Mouse (Mus musculus) midbrain, embryonic 14.5 days (tissue): Measurements from ENCODE around the gene Smarcd1. TPM values are rescaled to one million over a fixed set of nuclear protein-coding genes. Genes with fewer than 3 reads are reported as not detected.
A peak's percentile ranks its signal among the peaks of the same experiment; 100 is the strongest.

Experiments
- ATAC-seq: fragments of 200-750 bp; cut with Nextera tagmentation; 2 replicates; pipeline ENCODE4 v1.8.0; 2017; ENCODE audit warnings: moderate number of reproducible peaks, moderate library complexity; ENCODE audit not compliant: low FRiP score, low TSS enrichment
- DNase-seq: peaks from one replicate; pipeline ENCODE4 v3.0.0-alpha.2; 2015
- H3K27ac ChIP-seq: fragments of 300-500 bp; sonication (generic); replicated peaks from 2 replicates; pipeline ENCODE4 v1.5.1; 2014; ENCODE audit warnings: mild to moderate bottlenecking, low read depth, low read length, moderate library complexity
- H3K27me3 ChIP-seq: fragments of 300-500 bp; sonication (generic); 2 replicates; pipeline ENCODE4 v1.6.1; 2014; ENCODE audit warnings: low read length, control low read depth, mixed read lengths; ENCODE audit not compliant: control insufficient read depth, insufficient read depth
- H3K36me3 ChIP-seq: fragments of 300-500 bp; sonication (generic); 2 replicates; pipeline ENCODE4 v1.6.1; 2014; ENCODE audit warnings: low read length, control low read depth; ENCODE audit not compliant: control insufficient read depth, insufficient read depth
- H3K4me1 ChIP-seq: fragments of 300-500 bp; sonication (generic); 2 replicates; pipeline ENCODE4 v1.6.1; 2014; ENCODE audit warnings: mild to moderate bottlenecking, antibody characterized with exemption, low read length, control low read depth; ENCODE audit not compliant: control insufficient read depth, insufficient read depth
- H3K4me2 ChIP-seq: fragments of 300-500 bp; sonication (generic); 2 replicates; pipeline ENCODE4 v1.6.1; 2014; ENCODE audit warnings: mild to moderate bottlenecking, low read length, moderate library complexity
- H3K4me3 ChIP-seq: fragments of 300-500 bp; sonication (generic); replicated peaks from 2 replicates; pipeline ENCODE4 v1.5.1; 2014; ENCODE audit warnings: low read depth, low read length
- H3K9ac ChIP-seq: fragments of 300-500 bp; sonication (generic); replicated peaks from 2 replicates; pipeline ENCODE4 v1.6.1; 2014; ENCODE audit warnings: mild to moderate bottlenecking, low read length, moderate library complexity
- H3K9me3 ChIP-seq: fragments of 300-500 bp; sonication (generic); 2 replicates; pipeline ENCODE4 v1.6.1; 2016; ENCODE audit warnings: low read length, control low read depth, mixed read lengths; ENCODE audit not compliant: control insufficient read depth
- WGBS: fragments of 180-500 bp; shearing (Covaris S2); extraction: QIAGEN DNeasy Blood & Tissue Kit; methylation state at CpG from one replicate; pipeline ENCODE4 v1.1.7; 2014; 5-methylcytosine and 5-hydroxymethylcytosine counted together
- polyA plus RNA-seq: library from polyadenylated mRNA; unstranded; fragments of >200 nt; fragmentation: Nextera tagmentation; extraction: Ambion mirVana; gene quantifications from 2 replicates; pipeline ENCODE4 v1.2.1, GENCODE M21; 2014

Gene Smarcd1
- polyA plus RNA-seq, 1 experiment from 2014 or later = 136 TPM

DNA sequence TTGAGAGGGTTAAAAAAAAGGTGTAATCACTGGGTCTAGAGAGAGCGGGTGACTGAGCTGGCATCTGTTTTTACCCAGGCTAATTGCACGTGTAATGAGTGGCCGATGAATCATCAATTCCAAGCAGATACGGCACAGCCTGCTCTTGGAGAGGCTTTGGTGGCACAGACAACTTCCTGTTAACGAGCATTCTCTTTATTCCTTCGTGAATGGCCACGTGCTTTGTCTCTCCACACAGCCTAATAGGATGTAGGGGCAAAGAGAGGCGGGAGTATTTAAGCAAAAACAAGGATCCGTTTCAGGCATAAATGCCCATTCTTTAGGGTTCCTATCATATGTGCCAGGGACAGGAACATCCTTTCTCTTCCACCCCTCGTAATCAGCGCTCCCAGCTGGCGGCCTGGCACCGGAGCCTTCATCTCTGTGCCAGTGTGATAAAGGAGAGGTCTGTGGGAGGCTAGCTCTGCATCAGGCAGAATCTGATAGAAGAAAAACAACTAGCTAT is 13.5 kb downstream of the Smarcd1 start:
- ATAC-seq = no peak
- DNase-seq = peak; percentile 40
- Histone ChIP-seq H3K4me3 (no peak overlapping the region), H3K9ac (no peak overlapping the region; the same call in 1 of the 2 replicates), H3K27ac (peak overlapping the region; percentile 43), H3K4me1 (no peaks in the 10 kb centered on the region), H3K9me3 (no peaks in the 10 kb centered on the region), H3K27me3 (no peaks in the 10 kb centered on the region), H3K36me3 (peaks cover 69% of the 10 kb centered on the region), H3K4me2 (no peak overlapping the region)
- 66% methylated on average over 13 of the region's 13 CpGs for WGBS

GRCm38 (mm10) chr15:99715982-99716746 is 14.2 kb downstream of the Smarcd1 start:
- Histone ChIP-seq H3K9me3 (no peaks in the 10 kb centered on the region), H3K4me1 (no peaks in the 10 kb centered on the region), H3K4me2 (no peak overlapping the region), H3K27ac (peak overlapping the region; percentile 70), H3K36me3 (peaks cover 66% of the 10 kb centered on the region), H3K4me3 (no peak overlapping the region), H3K27me3 (no peaks in the 10 kb centered on the region), H3K9ac (no peak overlapping the region; the same call in 1 of the 2 replicates)
- no peak for DNase-seq
- ATAC-seq = no peak
- WGBS = 76% methylated on average over 11 of the region's 11 CpGs

- no peaks in the 10 kb centered on the region for H3K9me3 ChIP-seq
- H3K4me3 ChIP-seq = no peak overlapping the region
- no peaks in the 10 kb centered on the region for H3K4me1 ChIP-seq
- H3K27ac ChIP-seq = no peak overlapping the region
- no peak overlapping the region for H3K9ac ChIP-seq
- 87% methylated on average over 12 of the region's 12 CpGs for WGBS
- peaks cover 63% of the 10 kb centered on the region for H3K36me3 ChIP-seq
- ATAC-seq (no peak), DNase-seq (no peak)
- no peak overlapping the region for H3K4me2 ChIP-seq
- H3K27me3 ChIP-seq = no peaks in the 10 kb centered on the region
Observed at GRCm38 (mm10) chr15:99716814-99717213, 14.9 kb downstream of the Smarcd1 start.

DNA sequence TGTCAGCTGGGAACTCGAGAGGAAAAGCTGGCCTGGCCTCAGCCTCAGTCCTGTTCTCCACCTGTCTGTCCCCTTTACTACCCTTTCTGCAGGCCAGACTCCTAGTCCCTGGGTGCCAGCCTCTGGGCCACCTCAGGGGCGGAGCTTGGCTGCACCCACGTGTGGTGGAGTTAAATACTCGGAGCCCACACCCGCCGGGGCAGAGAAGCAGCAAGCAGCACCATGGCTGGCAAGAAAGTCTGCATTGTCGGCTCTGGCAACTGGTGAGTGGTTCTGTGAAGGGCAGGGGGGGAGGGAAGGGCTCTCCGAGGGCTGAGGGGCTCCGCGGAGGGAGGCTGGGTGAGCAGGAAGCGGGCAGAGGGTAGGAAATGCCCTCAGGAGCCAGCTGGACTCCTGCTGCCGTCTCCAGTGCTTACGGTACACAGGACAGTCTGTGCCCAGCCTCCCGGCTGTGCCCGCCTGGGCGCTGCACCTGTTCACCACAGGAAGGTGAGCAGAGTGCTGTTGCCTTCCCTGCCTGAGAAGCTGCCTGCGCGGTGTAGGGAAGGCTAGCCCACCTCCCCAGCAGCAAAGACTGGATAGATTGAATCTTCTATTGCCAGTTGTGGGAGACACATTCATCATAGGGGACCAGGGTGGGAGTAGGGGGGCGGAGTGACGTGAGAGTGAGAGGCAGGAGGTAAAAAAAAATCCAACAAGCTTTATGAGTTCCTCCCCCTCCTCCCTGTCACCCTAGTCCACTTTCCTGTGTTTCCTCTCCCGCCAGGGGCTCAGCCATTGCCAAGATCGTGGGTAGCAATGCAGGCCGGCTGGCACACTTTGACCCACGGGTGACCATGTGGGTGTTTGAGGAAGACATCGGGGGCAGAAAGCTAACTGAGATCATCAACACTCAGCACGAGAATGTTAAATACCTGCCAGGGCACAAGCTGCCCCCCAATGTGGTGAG is 15.7 kb downstream of the Smarcd1 start, which contains the start of gene Gpd1:
Gene Gpd1, plus strand, starts transcription at position 130 of the 949 bp plus-strand sequence.
- DNase-seq = peak; percentile 21
- WGBS = 70% methylated on average over 26 of the region's 26 CpGs
- no peak within 1 kb of the TSS for H3K4me3 ChIP-seq
- no peak within 1 kb of the TSS for H3K9ac ChIP-seq
- no peaks in the 10 kb centered on the region for H3K9me3 ChIP-seq
- no peaks in the 10 kb centered on the region for H3K4me1 ChIP-seq
- peak within 1 kb of the TSS; percentile 70; the same call in 1 of the 2 replicates for H3K27ac ChIP-seq
- H3K36me3 ChIP-seq = peaks cover 63% of the 10 kb centered on the region
- no peaks in the 10 kb centered on the region for H3K27me3 ChIP-seq
- no peak within 1 kb of the TSS for H3K4me2 ChIP-seq
- ATAC-seq = no peak

GRCm38 (mm10) chr15:99718461-99719021 is 16.6 kb downstream of the Smarcd1 start:
- Histone ChIP-seq H3K36me3 (peaks cover 61% of the 10 kb centered on the region), H3K27me3 (no peaks in the 10 kb centered on the region), H3K27ac (no peak overlapping the region), H3K9ac (no peak overlapping the region), H3K4me3 (no peak overlapping the region), H3K4me2 (no peak overlapping the region), H3K9me3 (no peaks in the 10 kb centered on the region), H3K4me1 (0 out of 2 replicates have a peak, but pooled peaks cover 2% of the 10 kb centered on the region)
- DNase-seq = no peak
- ATAC-seq = no peak
- 76% methylated on average over 9 of the region's 9 CpGs for WGBS

DNA sequence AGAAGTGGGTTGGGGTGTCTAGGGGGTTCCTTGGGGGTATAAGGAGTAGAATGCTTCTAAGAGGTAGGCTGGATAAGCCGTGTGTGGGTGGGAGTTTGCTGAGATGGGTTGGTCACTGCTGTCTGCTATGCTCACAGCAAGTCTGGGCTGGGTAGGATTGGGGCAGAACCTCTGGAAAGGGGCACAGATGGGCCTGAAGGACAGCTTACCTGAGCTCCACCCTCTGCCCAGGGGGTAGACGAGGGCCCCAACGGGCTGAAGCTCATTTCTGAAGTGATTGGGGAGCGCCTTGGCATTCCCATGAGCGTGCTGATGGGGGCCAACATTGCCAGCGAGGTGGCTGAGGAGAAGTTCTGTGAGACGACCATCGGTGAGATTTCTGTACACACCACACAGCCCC is 17.9 kb downstream of the Smarcd1 start:
- H3K27me3 ChIP-seq = no peaks in the 10 kb centered on the region
- no peak overlapping the region for H3K9ac ChIP-seq
- peaks cover 11% of the 10 kb centered on the region; the same call in 1 of the 2 replicates for H3K4me1 ChIP-seq
- WGBS = 80% methylated on average over 8 of the region's 8 CpGs
- H3K36me3 ChIP-seq = peaks cover 54% of the 10 kb centered on the region
- DNase-seq = no peak
- ATAC-seq = no peak
- no peak overlapping the region for H3K4me3 ChIP-seq
- no peak overlapping the region for H3K4me2 ChIP-seq
- H3K9me3 ChIP-seq = no peaks in the 10 kb centered on the region
- no peak overlapping the region for H3K27ac ChIP-seq

GRCm38 (mm10) chr15:99721921-99722743 is 20.2 kb downstream of the Smarcd1 start:
- Histone ChIP-seq H3K9me3 (no peaks in the 10 kb centered on the region), H3K36me3 (peaks cover 46% of the 10 kb centered on the region), H3K27ac (no peak overlapping the region), H3K4me3 (no peak overlapping the region), H3K27me3 (no peaks in the 10 kb centered on the region), H3K4me2 (no peak overlapping the region), H3K9ac (no peak overlapping the region), H3K4me1 (peaks cover 20% of the 10 kb centered on the region)
- WGBS = 84% methylated on average over 25 of the region's 25 CpGs
- ATAC-seq (no peak), DNase-seq (no peak)

DNA sequence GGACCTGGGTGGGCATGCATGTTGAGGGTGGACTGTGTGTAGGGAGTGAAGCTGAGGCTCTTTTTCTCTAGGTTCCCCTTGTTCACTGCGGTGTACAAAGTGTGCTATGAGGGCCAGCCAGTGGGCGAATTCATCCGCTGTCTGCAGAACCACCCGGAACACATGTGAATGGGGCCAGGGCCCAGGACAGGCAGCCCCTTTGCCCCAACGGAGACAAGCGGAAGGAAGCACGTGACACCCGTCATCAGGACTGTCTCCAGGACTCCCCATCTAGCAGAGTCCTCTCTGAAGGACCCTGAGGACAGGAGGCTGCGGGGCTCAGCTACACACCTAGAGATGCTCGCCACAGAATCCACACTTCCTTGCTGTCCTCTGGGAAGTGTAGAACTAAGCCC is 21.2 kb downstream of the Smarcd1 start:
- Histone ChIP-seq H3K9ac (no peak overlapping the region), H3K27me3 (no peaks in the 10 kb centered on the region), H3K36me3 (peaks cover 48% of the 10 kb centered on the region), H3K9me3 (no peaks in the 10 kb centered on the region), H3K4me3 (no peak overlapping the region), H3K27ac (0 out of 2 replicates have a peak overlapping the region, but pooled peaks have one; percentile 34), H3K4me1 (peaks cover 20% of the 10 kb centered on the region), H3K4me2 (no peak overlapping the region)
- WGBS = 50% methylated on average over 10 of the region's 10 CpGs
- no peak for DNase-seq
- no peak for ATAC-seq
